Mouse (Mus musculus) ES-Bruce4 (cell line): ENCODE data around the gene Iah1. TPM values are rescaled to one million over a fixed set of nuclear protein-coding genes. Genes with fewer than 3 reads are reported as not detected.

Experiments
- H3K27ac ChIP-seq: 2 replicates; pipeline ENCODE4 v1.5.1; 2012; ENCODE audit warnings: low read length, inconsistent platforms; ENCODE audit not compliant: insufficient read depth
- H3K27me3 ChIP-seq: 2 replicates; pipeline ENCODE4 v1.6.1; 2012; ENCODE audit warnings: mild to moderate bottlenecking, low read length, inconsistent platforms; ENCODE audit not compliant: control insufficient read depth, poor library complexity, insufficient read depth, severe bottlenecking
- H3K36me3 ChIP-seq: 2 replicates; pipeline ENCODE4 v1.6.1; 2012; ENCODE audit warnings: inconsistent platforms, mild to moderate bottlenecking, low read length, moderate library complexity; ENCODE audit not compliant: control insufficient read depth, poor library complexity, insufficient read depth, severe bottlenecking
- H3K4me1 ChIP-seq: one replicate; pipeline ENCODE4 v1.8.1; 2011; ENCODE audit warnings: low read length; ENCODE audit not compliant: control insufficient read depth, insufficient read depth
- H3K4me3 ChIP-seq: 2 replicates; pipeline ENCODE4 v1.5.1; 2011; ENCODE audit warnings: low read depth, mild to moderate bottlenecking, low read length
- H3K9ac ChIP-seq: 2 replicates; pipeline ENCODE4 v1.6.1; 2012; ENCODE audit warnings: low read depth, mild to moderate bottlenecking, inconsistent platforms; ENCODE audit not compliant: poor library complexity, severe bottlenecking
- H3K9me3 ChIP-seq: replicated peaks from 2 replicates; pipeline ENCODE4 v1.6.1; 2012; ENCODE audit warnings: mild to moderate bottlenecking, low read length, inconsistent platforms; ENCODE audit not compliant: control insufficient read depth, poor library complexity, insufficient read depth, severe bottlenecking
- CTCF ChIP-seq: IDR thresholded peaks from one replicate; pipeline ENCODE4 v1.8.1; 2011; ENCODE audit warnings: low read depth, low read length
- EP300 ChIP-seq: IDR thresholded peaks from 2 replicates; pipeline ENCODE4 v1.6.1; 2011; ENCODE audit warnings: low read depth, low read length; ENCODE audit not compliant: insufficient read depth
- POLR2A ChIP-seq: IDR thresholded peaks from one replicate; pipeline ENCODE4 v1.8.1; 2011; ENCODE audit warnings: low read length; ENCODE audit not compliant: insufficient read depth
- polyA plus RNA-seq: library from polyadenylated mRNA; stranded (reverse); fragments of >200 nt; gene quantifications from 2 replicates; pipeline ENCODE4 v1.2.4, GENCODE M21; 2011; ENCODE audit warnings: low read depth; ENCODE audit not compliant: missing spikeins, insufficient read depth, insufficient read length

Gene Iah1
- polyA plus RNA-seq, 1 experiment = 32.5 TPM

- no peak overlapping the region for H3K9ac ChIP-seq
- no peak for TF ChIP-seq POLR2A
- no peak for TF ChIP-seq CTCF
- no peak for TF ChIP-seq EP300
- no peak overlapping the region for H3K27ac ChIP-seq
- no peaks in the 10 kb centered on the region for H3K9me3 ChIP-seq
- H3K36me3 ChIP-seq = peaks cover 21% of the 10 kb centered on the region
- H3K4me3 ChIP-seq = no peak overlapping the region
- H3K4me1 ChIP-seq = no peaks in the 10 kb centered on the region
- H3K27me3 ChIP-seq = no peaks in the 10 kb centered on the region
These were observed 14.9 kb downstream of the Iah1 start for GRCm38 (mm10) chr12:21330961-21331576.

- no peak overlapping the region for H3K27ac ChIP-seq
- no peaks in the 10 kb centered on the region for H3K4me1 ChIP-seq
- H3K36me3 ChIP-seq = peaks cover 21% of the 10 kb centered on the region
- TF ChIP-seq POLR2A = no peak
- no peak for TF ChIP-seq CTCF
- no peak overlapping the region for H3K9ac ChIP-seq
- no peak overlapping the region for H3K4me3 ChIP-seq
- H3K27me3 ChIP-seq = no peaks in the 10 kb centered on the region
- H3K9me3 ChIP-seq = no peaks in the 10 kb centered on the region
These were observed 15.5 kb downstream of the Iah1 start for GRCm38 (mm10) chr12:21331711-21332110.

DNA sequence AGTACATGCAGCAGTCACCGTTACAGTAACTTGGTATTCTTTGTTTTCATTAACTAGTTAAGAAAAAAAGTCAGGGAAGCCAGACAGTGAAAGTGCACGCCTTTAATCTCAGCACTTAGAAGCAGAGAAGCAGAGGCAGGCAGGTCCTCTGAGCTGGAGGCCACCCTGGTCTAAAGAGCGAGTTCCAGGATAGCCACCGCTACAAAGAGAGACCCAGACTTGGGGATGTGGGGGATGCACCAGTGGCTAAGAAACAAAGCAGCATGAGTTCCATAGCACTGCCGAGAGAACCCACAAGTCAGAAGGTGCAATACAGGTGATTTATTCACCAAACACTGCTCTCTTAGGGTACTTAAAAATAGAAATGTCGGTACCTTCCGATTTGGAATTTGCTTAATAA lies 16.8 kb downstream of the Iah1 start:
- TF ChIP-seq POLR2A (no peak), EP300 (no peak)
- H3K27me3 ChIP-seq = no peaks in the 10 kb centered on the region
- H3K36me3 ChIP-seq = peaks cover 19% of the 10 kb centered on the region
- no peak overlapping the region for H3K9ac ChIP-seq
- H3K4me1 ChIP-seq = no peaks in the 10 kb centered on the region
- no peak overlapping the region for H3K27ac ChIP-seq
- no peak overlapping the region for H3K4me3 ChIP-seq
- no peaks in the 10 kb centered on the region for H3K9me3 ChIP-seq

- Histone ChIP-seq H3K27me3 (no peaks in the 10 kb centered on the region), H3K9ac (no peak overlapping the region), H3K9me3 (no peaks in the 10 kb centered on the region), H3K4me3 (no peak overlapping the region), H3K36me3 (peaks cover 15% of the 10 kb centered on the region), H3K27ac (no peak overlapping the region), H3K4me1 (no peaks in the 10 kb centered on the region)
- TF ChIP-seq POLR2A = no peak
These were observed 17.6 kb downstream of the Iah1 start for GRCm38 (mm10) chr12:21333766-21334165.

DNA sequence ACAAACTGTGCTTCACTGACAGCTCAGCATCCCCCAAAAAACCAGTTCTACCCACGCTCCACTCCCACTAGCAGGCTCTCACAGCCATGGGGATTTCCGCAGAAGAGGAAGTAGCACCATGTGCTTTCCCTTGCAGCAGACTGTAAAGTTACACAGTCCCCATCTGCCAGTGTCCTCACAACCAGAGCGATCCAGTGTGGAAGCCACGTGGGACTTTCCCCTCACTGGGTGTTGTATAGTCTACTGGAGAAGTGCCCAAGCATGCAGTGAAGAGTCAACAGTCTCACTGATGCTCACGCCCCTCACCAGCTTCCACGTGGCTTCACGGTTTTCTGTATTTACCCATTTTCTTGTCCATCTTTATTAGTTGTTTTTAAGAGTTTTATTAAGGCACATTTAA lies 19.7 kb downstream of the Iah1 start:
- Histone ChIP-seq H3K9ac (no peak overlapping the region), H3K27ac (no peak overlapping the region), H3K36me3 (peaks cover 14% of the 10 kb centered on the region), H3K4me3 (no peak overlapping the region), H3K9me3 (no peaks in the 10 kb centered on the region), H3K27me3 (no peaks in the 10 kb centered on the region), H3K4me1 (no peaks in the 10 kb centered on the region)
- no peak for TF ChIP-seq EP300
- TF ChIP-seq CTCF = no peak
- TF ChIP-seq POLR2A = no peak

- Histone ChIP-seq H3K4me1 (no peaks in the 10 kb centered on the region), H3K9me3 (no peaks in the 10 kb centered on the region), H3K9ac (no peak overlapping the region), H3K4me3 (no peak overlapping the region), H3K27ac (no peak overlapping the region), H3K27me3 (no peaks in the 10 kb centered on the region), H3K36me3 (peaks cover 11% of the 10 kb centered on the region)
- TF ChIP-seq POLR2A = no peak
- no peak for TF ChIP-seq CTCF
- no peak for TF ChIP-seq EP300
These were observed 21.0 kb downstream of the Iah1 start for GRCm38 (mm10) chr12:21337171-21337570.
